Mouse (Mus musculus) small intestine, adult 2 months (tissue): ENCODE measurements around the gene Togaram2. TPM values are rescaled to one million over a fixed set of nuclear protein-coding genes. Genes with fewer than 3 reads are reported as not detected.

Experiments
- H3K27ac ChIP-seq: fragments of 200-500 bp; 2 replicates; pipeline ENCODE4 v1.5.1; 2012; ENCODE audit warnings: low read depth, low read length, control low read depth, inconsistent platforms; ENCODE audit not compliant: insufficient read depth
- H3K27me3 ChIP-seq: fragments of 200-500 bp; 2 replicates; pipeline ENCODE4 v1.6.1; 2012; ENCODE audit warnings: mild to moderate bottlenecking, moderate library complexity, low read length, inconsistent platforms; ENCODE audit not compliant: control insufficient read depth, insufficient read depth
- H3K36me3 ChIP-seq: fragments of 200-500 bp; 2 replicates; pipeline ENCODE4 v1.6.1; 2012; ENCODE audit warnings: mild to moderate bottlenecking, low read length, control low read depth, inconsistent platforms; ENCODE audit not compliant: control insufficient read depth, insufficient read depth
- H3K4me1 ChIP-seq: fragments of 200-500 bp; 2 replicates; pipeline ENCODE4 v1.6.1; 2012; ENCODE audit warnings: low read length, inconsistent platforms, mixed read lengths; ENCODE audit not compliant: control insufficient read depth, insufficient read depth, insufficient read length
- H3K4me3 ChIP-seq: fragments of 200-500 bp; 2 replicates; pipeline ENCODE4 v1.5.1; 2012; ENCODE audit warnings: low read depth, mild to moderate bottlenecking, control low read depth, inconsistent platforms, low read length, moderate library complexity
- CTCF ChIP-seq: fragments of 200-500 bp; IDR thresholded peaks from 2 replicates; pipeline ENCODE4 v1.5.1; 2012; ENCODE audit warnings: low read depth, mild to moderate bottlenecking, control low read depth, inconsistent platforms, low read length, moderate library complexity, mixed read lengths; ENCODE audit not compliant: insufficient replicate concordance, insufficient read length; ENCODE audit errors: extremely low read depth
- POLR2A ChIP-seq: fragments of 200-500 bp; IDR thresholded peaks from 2 replicates; pipeline ENCODE4 v1.6.1; 2012; ENCODE audit warnings: low read depth, mild to moderate bottlenecking, control low read depth, inconsistent platforms, low read length, moderate library complexity
- WGBS: fragments of 180-500 bp; shearing (Covaris S2); methylation state at CpG from one replicate; pipeline ENCODE4 v1.1.7; 2018; 5-methylcytosine and 5-hydroxymethylcytosine counted together
- polyA plus RNA-seq: library from polyadenylated mRNA; depleted of rRNA; stranded (reverse); fragments of >200 nt; gene quantifications from 2 replicates; pipeline ENCODE4 v1.2.3, GENCODE M21; 2012

Togaram2 gene
- polyA plus RNA-seq, 1 experiment, result 0.16 TPM

DNA sequence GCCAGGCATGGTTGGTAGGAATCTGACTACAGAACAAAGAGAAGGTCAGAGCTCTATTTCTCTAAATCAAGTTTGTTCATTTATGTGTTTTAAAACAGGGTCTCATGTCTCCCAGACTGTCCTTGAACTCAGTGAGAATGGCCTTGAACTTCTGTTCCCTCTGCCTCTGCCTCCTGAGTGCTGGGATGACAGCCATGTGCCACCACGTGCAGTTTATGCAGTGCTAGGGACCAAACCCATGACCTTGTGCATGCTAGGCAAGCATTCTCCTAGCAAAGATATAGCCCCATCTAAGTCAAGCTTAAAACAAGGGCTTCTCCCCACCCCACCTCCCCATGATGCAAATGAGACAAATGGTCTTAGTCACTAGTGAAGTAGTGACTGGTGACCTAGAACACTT lies 32.1 kb downstream of the Togaram2 start:
- Histone ChIP-seq H3K27me3 (no peaks in the 10 kb centered on the region), H3K27ac (no peak overlapping the region), H3K36me3 (no peaks in the 10 kb centered on the region), H3K4me3 (no peak overlapping the region), H3K4me1 (no peaks in the 10 kb centered on the region)
- TF ChIP-seq POLR2A (no peak), CTCF (no peak)
- whole genome bisulfite sequencing, result 57% methylated on average over 1 of the region's 1 CpGs

DNA sequence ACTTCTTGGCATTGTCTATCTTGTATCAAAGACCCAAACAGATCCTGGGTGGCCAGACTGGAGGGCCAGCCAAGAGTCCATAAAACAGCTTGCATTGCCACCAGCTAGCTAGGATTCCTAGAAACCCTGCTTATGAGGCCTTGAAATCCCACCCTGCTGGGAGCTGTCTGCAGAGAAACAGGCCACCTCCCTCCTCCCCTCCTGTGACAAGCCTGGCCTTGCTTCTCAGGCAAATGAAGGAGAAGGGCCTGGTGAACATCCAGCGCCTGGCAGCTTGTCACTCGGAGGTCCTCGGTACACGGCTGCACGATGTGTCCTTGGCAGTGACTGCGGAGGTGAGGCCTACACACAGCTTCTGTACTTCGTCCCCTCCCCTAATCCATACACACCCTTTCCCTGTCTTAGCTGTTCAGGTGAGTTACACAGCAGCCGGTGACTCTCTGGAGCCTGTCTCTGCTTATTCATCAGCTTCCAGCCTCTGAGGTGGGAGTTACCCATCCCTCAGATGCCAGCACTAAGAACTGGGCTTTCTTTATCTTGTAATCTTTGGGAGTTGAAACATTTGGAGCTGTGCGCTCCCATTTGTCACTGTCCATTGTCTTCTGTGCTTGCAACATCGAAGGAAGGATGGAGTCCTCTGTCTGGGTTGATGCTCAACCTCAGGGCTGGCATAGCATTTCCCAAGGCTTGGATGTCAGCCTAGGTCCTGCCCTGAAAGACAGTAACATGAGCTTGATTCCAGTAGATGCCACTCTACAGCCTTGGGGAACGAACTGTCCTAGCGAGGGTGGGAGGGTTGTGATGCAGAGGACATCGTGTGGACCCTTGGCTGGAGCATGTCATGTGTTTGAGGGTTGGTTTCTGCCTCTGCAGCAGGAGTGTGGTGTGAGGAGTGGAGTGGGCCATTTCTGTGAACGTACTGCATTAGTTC lies 32.8 kb downstream of the Togaram2 start:
- WGBS, result 69% methylated on average over 14 of the region's 14 CpGs
- Histone ChIP-seq H3K36me3 (no peaks in the 10 kb centered on the region), H3K4me3 (no peak overlapping the region), H3K27ac (no peak overlapping the region), H3K4me1 (no peaks in the 10 kb centered on the region), H3K27me3 (no peaks in the 10 kb centered on the region)
- TF ChIP-seq POLR2A (no peak), CTCF (no peak)

DNA sequence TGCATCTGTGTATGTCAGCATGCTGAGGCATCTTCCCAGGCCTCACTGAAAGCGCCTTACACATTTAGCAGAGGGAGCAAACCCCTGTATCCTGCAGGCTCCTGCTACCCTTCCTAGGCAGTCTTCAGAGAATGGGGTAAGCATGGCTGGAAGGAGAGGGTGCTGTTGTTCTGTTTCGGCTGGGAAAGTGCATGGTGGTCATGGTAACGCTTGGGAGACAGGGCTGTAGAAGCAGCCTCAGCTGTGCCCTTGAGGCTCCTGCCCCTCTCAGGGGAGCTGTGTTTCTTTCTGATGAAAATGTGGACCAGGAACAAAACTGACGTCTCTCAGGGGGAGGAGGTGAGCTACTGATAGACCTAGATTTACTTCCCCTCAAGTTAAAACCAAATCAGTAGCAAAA lies 34.7 kb downstream of the Togaram2 start:
- H3K27ac ChIP-seq, result no peak overlapping the region

DNA sequence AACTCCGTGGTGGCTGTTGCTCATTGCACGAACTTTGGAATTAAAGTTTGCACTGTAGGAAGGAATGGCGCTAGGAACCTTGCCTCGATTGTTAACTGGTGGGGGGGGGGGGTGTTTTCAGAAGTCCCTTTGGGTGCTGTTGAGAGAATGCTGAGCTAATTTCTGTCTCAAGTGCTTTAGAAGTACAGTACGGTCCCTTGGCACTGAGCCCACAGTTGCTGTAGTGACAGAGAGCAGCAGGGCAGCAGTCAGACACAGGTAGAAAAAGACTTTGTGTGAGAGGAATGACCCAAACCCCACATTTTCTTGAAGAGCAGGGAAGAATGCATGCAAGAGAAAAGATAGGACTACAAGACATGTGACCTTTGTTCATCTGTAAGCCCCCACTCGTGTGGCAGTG lies 39.2 kb downstream of the Togaram2 start:
- H3K4me1 ChIP-seq, result no peaks in the 10 kb centered on the region
- 51% methylated on average over 6 of the region's 6 CpGs for WGBS
- TF ChIP-seq POLR2A, result no peak
- TF ChIP-seq CTCF, result no peak

More for the DNA sequence above, 34.7 kb downstream of the Togaram2 start:
- no peaks in the 10 kb centered on the region for H3K36me3 ChIP-seq
- no peak overlapping the region for H3K4me3 ChIP-seq
- H3K27me3 ChIP-seq, result no peaks in the 10 kb centered on the region
- 62% methylated on average over 4 of the region's 4 CpGs for WGBS
- H3K4me1 ChIP-seq, result no peaks in the 10 kb centered on the region
- no peak for TF ChIP-seq CTCF

DNA sequence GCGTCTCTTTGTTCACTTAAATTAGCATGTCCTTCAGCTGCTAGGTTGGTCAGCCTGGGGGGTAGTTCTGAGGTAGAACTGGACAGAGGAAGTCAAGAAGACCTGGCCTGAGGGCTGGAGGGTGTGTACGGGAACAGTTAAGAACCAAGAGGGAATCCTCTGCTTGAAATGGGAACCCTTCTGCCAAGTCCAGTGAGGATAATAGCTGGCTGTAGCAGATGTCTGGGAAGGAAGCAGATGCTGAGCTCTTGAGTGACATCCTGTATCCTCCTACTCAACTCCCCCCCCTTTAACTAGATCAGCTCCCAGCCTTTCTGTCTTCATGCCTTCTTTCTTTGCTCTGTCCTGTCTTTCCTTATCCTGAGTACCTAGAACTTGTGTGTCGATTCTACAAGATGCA lies 42.0 kb downstream of the Togaram2 start:
- H3K4me3 ChIP-seq, result no peak overlapping the region
- H3K4me1 ChIP-seq, result no peaks in the 10 kb centered on the region
- no peaks in the 10 kb centered on the region for H3K27me3 ChIP-seq
- TF ChIP-seq CTCF (no peak), POLR2A (no peak)
- 77% methylated on average over 3 of the region's 3 CpGs for WGBS
- H3K36me3 ChIP-seq, result no peaks in the 10 kb centered on the region
- H3K27ac ChIP-seq, result no peak overlapping the region

More for the DNA sequence above, 39.2 kb downstream of the Togaram2 start:
- Histone ChIP-seq H3K4me3 (no peak overlapping the region), H3K27me3 (no peaks in the 10 kb centered on the region), H3K27ac (no peak overlapping the region), H3K36me3 (no peaks in the 10 kb centered on the region)

DNA sequence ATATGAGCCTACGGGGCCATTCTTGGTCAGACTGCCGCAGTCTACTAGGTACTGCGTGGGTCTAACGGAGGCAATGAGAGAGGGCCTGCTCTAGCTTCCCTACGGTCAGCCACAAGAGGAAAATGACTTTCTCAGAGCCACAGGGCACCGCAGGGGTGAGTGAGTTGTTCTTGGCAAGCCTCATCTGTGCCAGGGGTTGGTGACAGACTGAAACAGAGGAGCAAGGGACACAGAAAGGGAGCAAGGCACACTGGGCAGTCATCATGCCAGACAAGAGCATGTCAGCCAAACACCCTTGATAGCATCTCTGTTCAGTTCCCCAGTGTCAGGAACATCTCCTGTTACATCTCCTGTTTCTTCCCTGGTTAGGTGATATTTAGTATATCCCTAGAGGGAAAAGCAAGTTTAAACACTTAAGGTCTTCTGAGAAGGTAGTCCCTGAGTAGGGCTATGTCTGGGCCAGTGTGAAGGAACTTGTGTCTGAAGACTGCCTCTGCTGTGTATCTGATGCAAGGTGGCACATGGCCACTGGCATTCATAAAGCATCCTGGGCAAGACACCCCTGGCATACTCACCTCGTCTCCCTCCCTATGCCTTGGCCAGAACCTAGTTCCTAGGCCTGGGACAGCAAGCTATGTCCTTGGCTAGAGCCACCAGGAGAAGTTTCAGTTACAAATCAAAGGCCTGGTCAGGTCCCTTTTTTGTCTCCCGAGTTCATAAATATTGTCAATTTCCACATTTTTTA lies 45.0 kb downstream of the Togaram2 start:
- 78% methylated on average over 8 of the region's 8 CpGs for WGBS
- H3K27me3 ChIP-seq, result no peaks in the 10 kb centered on the region

DNA sequence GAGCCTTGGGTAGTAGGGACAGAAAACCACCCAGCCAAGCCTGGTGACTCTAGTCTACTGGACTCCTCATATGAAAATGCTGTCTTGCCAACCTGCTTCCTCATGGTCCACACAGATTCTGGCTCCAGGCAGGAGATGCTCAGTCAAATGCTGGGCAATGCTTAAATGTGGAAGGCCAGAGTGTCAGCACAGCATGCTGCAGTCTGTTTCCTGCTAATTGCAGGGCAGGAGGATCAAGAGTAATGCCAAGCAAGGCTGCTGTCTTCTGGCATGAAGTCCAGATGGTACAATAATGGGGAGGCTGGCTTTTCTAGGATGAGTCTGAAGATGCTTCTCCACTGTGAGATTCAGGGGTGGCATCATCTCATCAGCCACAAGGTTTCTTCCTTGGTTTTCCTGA lies 47.4 kb downstream of the Togaram2 start:
- no peaks in the 10 kb centered on the region for H3K4me1 ChIP-seq
- no peak overlapping the region for H3K4me3 ChIP-seq
- TF ChIP-seq POLR2A (no peak), CTCF (no peak)
- H3K27me3 ChIP-seq, result no peaks in the 10 kb centered on the region
- no peak overlapping the region for H3K27ac ChIP-seq
- no peaks in the 10 kb centered on the region for H3K36me3 ChIP-seq

More for the DNA sequence above, 45.0 kb downstream of the Togaram2 start:
- H3K4me3 ChIP-seq, result no peak overlapping the region
- H3K4me1 ChIP-seq, result no peaks in the 10 kb centered on the region
- no peak for TF ChIP-seq POLR2A
- TF ChIP-seq CTCF, result no peak
- no peaks in the 10 kb centered on the region for H3K36me3 ChIP-seq
- no peak overlapping the region for H3K27ac ChIP-seq
